Mouse (Mus musculus): Measurements from ENCODE around the gene Psme4. TPM values are rescaled to one million over a fixed set of nuclear protein-coding genes. Genes with fewer than 3 reads are reported as not detected.

The Psme4 gene
- total RNA-seq, 2 experiments from 2014 or later: 43.9 to 54.8 TPM

DNA sequence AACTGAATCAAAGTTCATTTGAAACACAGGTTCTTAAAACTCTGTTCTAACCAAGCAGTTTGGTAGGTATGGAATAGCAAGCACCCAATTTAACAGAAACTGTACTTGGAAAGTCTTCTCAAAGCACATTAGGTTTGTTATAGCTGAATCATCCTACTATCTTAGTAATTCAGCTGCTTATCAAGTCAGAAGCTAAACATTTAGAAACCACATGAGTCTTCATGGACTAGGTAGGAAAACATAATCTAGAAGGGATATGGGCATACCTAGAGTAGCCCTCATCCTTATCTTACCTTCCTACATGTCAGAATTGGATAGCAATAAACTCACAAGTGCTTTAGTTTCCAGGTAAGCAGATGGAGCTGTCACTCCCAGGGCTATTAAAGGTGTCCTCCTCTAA is 156.6 kb downstream of the Psme4 start:
- peak; percentile 90 for ATAC-seq (replicated peaks; ENCODE audit: low FRiP score, low TSS enrichment, poor library complexity, severe bottlenecking)

DNA sequence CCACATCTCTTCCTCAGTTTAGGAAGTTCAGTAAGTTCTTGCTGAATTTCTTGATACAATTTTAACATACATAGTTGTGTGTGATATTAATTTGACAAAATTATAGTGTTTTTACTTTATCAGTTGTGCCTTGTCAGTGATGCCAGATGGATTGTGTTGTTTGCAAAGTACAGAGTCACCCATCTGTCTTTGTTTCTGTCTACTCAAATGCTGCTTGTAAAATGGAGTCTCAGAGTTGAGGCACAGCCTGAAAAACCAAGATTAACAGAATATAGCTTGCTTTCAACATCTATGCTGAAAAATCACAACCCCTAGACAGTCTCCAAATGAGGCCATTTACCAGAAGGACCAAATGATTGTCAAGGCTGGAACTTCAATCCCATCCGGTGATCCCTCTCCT is 157.0 kb downstream of the Psme4 start:
- ATAC-seq (replicated peaks; ENCODE audit: low FRiP score, low TSS enrichment, poor library complexity, severe bottlenecking): peak; percentile 63

Other genes starting within 250 kb of the Psme4 start
- 1.0 and 4.4 TPM in 2 replicates for gene Acyp2, start 122.1 kb upstream of the Psme4 start, total RNA-seq (2014; fragmentation: Nextera tagmentation)
- gene Acyp2, start 122.1 kb upstream of the Psme4 start, total RNA-seq (2017): 4.9 and 13.2 TPM in 2 replicates
- gene Gpr75, start 113.6 kb downstream of the Psme4 start, total RNA-seq (2014; fragmentation: Nextera tagmentation): not detected in 2 replicates
- not detected in 2 replicates for gene Gpr75, start 113.6 kb downstream of the Psme4 start, total RNA-seq (2017)
- gene Asb3, start 113.7 kb downstream of the Psme4 start, total RNA-seq (2014; fragmentation: Nextera tagmentation): 6.9 and 9.6 TPM in 2 replicates
- 15.0 and 19.9 TPM in 2 replicates for gene Asb3, start 113.7 kb downstream of the Psme4 start, total RNA-seq (2017)
- 13.6 and 27.0 TPM in 2 replicates for gene Erlec1, start 182.6 kb downstream of the Psme4 start, total RNA-seq (2014; fragmentation: Nextera tagmentation)
- 15.9 and 22.5 TPM in 2 replicates for gene Erlec1, start 182.6 kb downstream of the Psme4 start, total RNA-seq (2017)
- 12.4 and 15.8 TPM in 2 replicates for gene Chac2, start 214.6 kb downstream of the Psme4 start, total RNA-seq (2014; fragmentation: Nextera tagmentation)
- 42.7 and 57.7 TPM in 2 replicates for gene Chac2, start 214.6 kb downstream of the Psme4 start, total RNA-seq (2017)

Measured in megakaryocyte-erythroid progenitor cell, adult 5-6 weeks (primary cell).